Mouse (Mus musculus) right cerebral cortex, postnatal 36 days (tissue): ENCODE results near the gene Foxk2.
"Not testable (repeated sequence)": the region's sequence is repeated elsewhere in the genome, so short reads cannot be mapped to it uniquely, and the experiment has no call there.

Experiments used
- DNase-seq, 2 experiments: peaks; one replicate each; pipeline ENCODE4 v3.0.0; 2022; ENCODE audit warnings: low spot score in 2 of 2, mixed read lengths in 1 of 2

Gene Foxk2

GRCm38 (mm10) chr11:121278011-121278410 is 18.2 kb downstream of the Foxk2 start:
- DNase-seq: no peak

GRCm38 (mm10) chr11:121282911-121283310 is 23.1 kb downstream of the Foxk2 start:
- DNase-seq: no peak

GRCm38 (mm10) chr11:121289859-121290258 is 30.1 kb downstream of the Foxk2 start:
- no peak for DNase-seq

GRCm38 (mm10) chr11:121294771-121295170 is 35.0 kb downstream of the Foxk2 start:
- no peak for DNase-seq

GRCm38 (mm10) chr11:121298493-121298892 is 38.7 kb downstream of the Foxk2 start:
- DNase-seq: no peak

- DNase-seq: no peak
Observed at GRCm38 (mm10) chr11:121300265-121300664, 40.5 kb downstream of the Foxk2 start.

GRCm38 (mm10) chr11:121305371-121305770 is 45.6 kb downstream of the Foxk2 start:
- peak; percentile 56 to 85 for DNase-seq

- peak in 1 of 2 experiments; percentile 72 for DNase-seq
Observed at GRCm38 (mm10) chr11:121306608-121307007, 46.8 kb downstream of the Foxk2 start.

- DNase-seq: not testable (repeated sequence)
Observed at GRCm38 (mm10) chr11:121307712-121308111, 47.9 kb downstream of the Foxk2 start.

GRCm38 (mm10) chr11:121326034-121326433 is 66.2 kb downstream of the Foxk2 start:
- no peak for DNase-seq

GRCm38 (mm10) chr11:121326681-121327080 is 66.9 kb downstream of the Foxk2 start:
- no peak for DNase-seq

GRCm38 (mm10) chr11:121328206-121328605 is 68.4 kb downstream of the Foxk2 start:
- no peak for DNase-seq

GRCm38 (mm10) chr11:121328619-121329018 is 68.8 kb downstream of the Foxk2 start:
- no peak for DNase-seq

- no peak for DNase-seq
Observed at GRCm38 (mm10) chr11:121331641-121332040, 71.9 kb downstream of the Foxk2 start.

- DNase-seq: no peak
Observed at GRCm38 (mm10) chr11:121339647-121340046, 79.9 kb downstream of the Foxk2 start.

- no peak for DNase-seq
Observed at GRCm38 (mm10) chr11:121340287-121340686, 80.5 kb downstream of the Foxk2 start.

GRCm38 (mm10) chr11:121342423-121342822 is 82.6 kb downstream of the Foxk2 start:
- DNase-seq: not testable (repeated sequence)

- DNase-seq: no peak
Observed at GRCm38 (mm10) chr11:121347036-121347435, 87.2 kb downstream of the Foxk2 start.

- no peak for DNase-seq
Observed at GRCm38 (mm10) chr11:121348166-121348565, 88.4 kb downstream of the Foxk2 start.

GRCm38 (mm10) chr11:121348727-121349126 is 88.9 kb downstream of the Foxk2 start:
- not testable (repeated sequence) for DNase-seq

GRCm38 (mm10) chr11:121353326-121354090 is 93.7 kb downstream of the Foxk2 start:
- DNase-seq: peak; percentile 21 to 33

GRCm38 (mm10) chr11:121354091-121354707 is 94.4 kb downstream of the Foxk2 start, which contains the start of gene Wdr45b:
TSS of gene Wdr45b (minus strand) at chr11:121354445.
- DNase-seq: peak; percentile 95 to 96
